Mouse (Mus musculus) lung, postnatal 0 days (tissue): ENCODE data around the gene Thbs4.

Experiments
- CTCF ChIP-seq: IDR thresholded peaks from 2 replicates; pipeline ENCODE4 v1.5.1; 2016; ENCODE audit warnings: antibody characterized with exemption, mild to moderate bottlenecking
- EP300 ChIP-seq: IDR thresholded peaks from 2 replicates; pipeline ENCODE4 v1.6.1; 2016; ENCODE audit warnings: antibody characterized with exemption, mild to moderate bottlenecking, control low read depth

DNA sequence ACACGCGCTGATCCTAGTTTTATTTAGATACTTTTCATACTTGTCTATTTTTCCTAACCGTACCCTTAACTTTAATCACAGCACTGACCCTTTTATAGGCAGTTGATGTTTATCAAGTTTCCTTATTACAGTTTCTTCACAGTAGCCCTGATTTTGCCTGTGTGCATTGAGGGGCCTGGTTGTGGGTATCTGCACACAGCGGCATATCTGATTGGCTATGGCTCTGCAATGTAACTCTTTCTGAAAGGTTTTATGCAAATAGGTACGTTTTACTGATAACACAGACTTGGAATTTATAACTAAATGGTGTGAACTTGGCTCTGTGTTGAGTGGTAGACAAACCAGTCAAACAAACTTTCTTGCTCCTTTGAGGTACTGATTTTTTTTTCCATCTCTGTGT, 23.1 kb downstream of the Thbs4 start:
- TF ChIP-seq EP300 (no peak), CTCF (no peak)
